Mouse (Mus musculus): ENCODE data around the gene Tnks2. TPM values are rescaled to one million over a fixed set of nuclear protein-coding genes. Genes with fewer than 3 reads are reported as not detected.

Gene Tnks2
- polyA plus RNA-seq, 1 experiment = 46.0 TPM

GRCm38 (mm10) chr19:36940064-36940463, 106.0 kb downstream of the Tnks2 start:
- TF ChIP-seq POLR2A (IDR thresholded peaks at IDR 0.05; ENCODE audit: control insufficient read depth, extremely low read depth, insufficient read depth, low read length, poor library complexity) = no peak
- TF ChIP-seq CTCF (IDR thresholded peaks at IDR 0.05; ENCODE audit: borderline replicate concordance, control insufficient read depth, extremely low read depth, insufficient read depth, low read length, poor library complexity) = no peak

More at GRCm38 (mm10) chr19:36940064-36940463, 106.0 kb downstream of the Tnks2 start:
- WGBS = 97% methylated on average over 1 of the region's 1 CpGs
- DNase-seq = no peak
- H3K4me1 ChIP-seq (replicated peaks; ENCODE audit: control insufficient read depth, insufficient read depth, low read length) = no peaks in the 10 kb centered on the region
- H3K27me3 ChIP-seq (ENCODE audit: control insufficient read depth, insufficient read depth, low read length) = no peaks in the 10 kb centered on the region
- no peak overlapping the region for H3K4me3 ChIP-seq (ENCODE audit: control insufficient read depth, insufficient read depth, low read length)
- H3K36me3 ChIP-seq (ENCODE audit: control insufficient read depth, insufficient read depth, low read length) = no peaks in the 10 kb centered on the region
- H3K27ac ChIP-seq (ENCODE audit: control insufficient read depth, insufficient read depth, low read length) = no peak overlapping the region

Other genes with a start within 250 kb of the Tnks2 start
- gene Ppp1r3c, start 97.6 kb upstream of the Tnks2 start, polyA plus RNA-seq (2012; rRNA removed) = 1.9 and 2.8 TPM in 2 replicates
- gene Fgfbp3, start 85.4 kb downstream of the Tnks2 start, polyA plus RNA-seq (2012; rRNA removed) = 7.1 and 10.5 TPM in 2 replicates
- gene Btaf1, start 91.8 kb downstream of the Tnks2 start, polyA plus RNA-seq (2012; rRNA removed) = 9.0 and 9.8 TPM in 2 replicates

Data from thymus, adult 2 months (tissue).